Mouse (Mus musculus) small intestine, adult 2 months (tissue): Measurements from ENCODE around the gene Fabp6.

Source experiments
- CTCF ChIP-seq: fragments of 200-500 bp; IDR thresholded peaks from 2 replicates; pipeline ENCODE4 v1.5.1; 2012; ENCODE audit warnings: low read depth, mild to moderate bottlenecking, control low read depth, inconsistent platforms, low read length, moderate library complexity, mixed read lengths; ENCODE audit not compliant: insufficient replicate concordance, insufficient read length; ENCODE audit errors: extremely low read depth
- POLR2A ChIP-seq: fragments of 200-500 bp; IDR thresholded peaks from 2 replicates; pipeline ENCODE4 v1.6.1; 2012; ENCODE audit warnings: low read depth, mild to moderate bottlenecking, control low read depth, inconsistent platforms, low read length, moderate library complexity

- TF ChIP-seq CTCF = no peak
- TF ChIP-seq POLR2A = no peak
Measured at GRCm38 (mm10) chr11:43589530-43590072, 11.7 kb downstream of the Fabp6 start.
